Mouse (Mus musculus) cerebellum, adult (tissue): ENCODE results near the gene Pfdn6.
"Not testable (repeated sequence)": the region's sequence is repeated elsewhere in the genome, so short reads cannot be mapped to it uniquely, and the experiment has no call there.

Source experiments
- ATAC-seq: cut with Nextera tagmentation; 2 replicates; pipeline ENCODE4 v1.9.2; 2017; ENCODE audit warnings: mild to moderate bottlenecking, moderate library complexity, mixed read lengths; ENCODE audit not compliant: insufficient number of reproducible peaks, low FRiP score, low TSS enrichment

The Pfdn6 gene

DNA sequence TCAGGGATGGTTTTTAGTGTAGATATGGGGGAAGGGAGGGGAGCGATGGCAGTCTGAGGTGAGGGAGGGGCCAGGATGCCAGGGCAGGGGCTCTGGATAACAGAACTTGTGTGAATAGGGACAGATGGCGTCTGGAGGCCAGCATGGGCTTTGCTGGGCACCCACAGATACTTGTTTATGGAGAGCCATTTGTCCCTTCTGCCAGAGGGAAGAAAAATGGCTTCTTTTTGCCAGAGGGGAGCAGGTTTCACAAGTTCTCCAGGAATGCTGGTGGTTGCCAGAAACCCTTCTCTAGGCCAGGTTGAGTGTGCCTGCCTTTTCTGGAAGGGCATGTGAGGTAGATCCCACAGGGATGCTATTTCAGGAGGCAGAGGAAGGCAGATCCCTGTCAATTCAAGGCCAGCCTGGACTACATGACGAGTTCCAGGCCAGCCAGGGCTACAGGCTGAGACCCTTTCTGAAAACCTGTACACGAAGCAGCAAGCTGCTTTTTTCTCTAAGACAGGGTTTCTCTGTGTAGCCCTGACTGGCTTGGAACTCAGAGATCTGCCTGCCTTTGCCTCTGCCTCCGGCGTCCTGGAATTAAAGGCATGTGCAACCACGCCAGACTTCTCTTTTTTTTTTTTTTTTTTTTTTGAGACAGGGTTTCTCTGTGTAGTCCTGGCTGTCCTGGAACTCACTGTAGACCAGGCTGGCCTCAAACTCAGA is 39.7 kb downstream of the Pfdn6 start:
- ATAC-seq: no peak

DNA sequence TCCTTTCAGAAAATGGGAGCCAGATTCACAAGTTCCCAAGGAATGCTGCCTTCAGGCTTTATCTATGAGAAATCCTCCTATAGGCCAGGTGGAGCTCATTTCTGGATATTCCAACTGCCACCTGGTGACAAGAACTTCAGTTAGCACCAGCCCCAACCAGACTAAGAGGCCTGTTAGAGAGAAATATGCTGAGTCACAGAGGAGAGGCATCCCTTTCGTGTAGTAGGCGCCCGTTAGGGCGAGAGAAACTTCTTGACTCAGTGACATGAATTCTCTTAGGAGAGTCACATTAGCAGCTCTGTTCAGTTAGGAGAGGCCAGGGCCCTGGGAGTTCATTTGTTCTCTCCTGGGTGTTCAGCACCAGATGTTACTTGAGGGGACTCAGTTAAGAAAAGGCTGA is 40.5 kb downstream of the Pfdn6 start:
- ATAC-seq: no peak

DNA sequence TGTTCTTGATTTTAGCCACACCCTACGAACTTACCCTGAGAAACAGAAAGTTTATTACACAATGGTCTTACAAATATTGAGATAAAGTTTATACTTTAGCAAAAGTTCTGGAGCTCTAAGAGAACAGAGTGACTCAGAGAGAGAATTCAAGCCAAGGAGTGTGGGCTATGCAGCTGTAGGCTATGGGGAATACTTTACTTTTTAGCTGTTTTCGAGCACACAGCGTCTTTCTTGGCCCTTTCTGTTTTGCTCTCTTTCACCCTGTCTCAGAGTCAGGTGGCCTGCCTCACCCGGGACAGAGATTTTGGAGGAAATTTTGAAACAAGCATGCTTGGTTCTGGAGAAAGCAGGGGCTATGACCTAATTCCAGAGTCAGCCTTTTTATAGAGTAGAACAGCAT is 42.0 kb downstream of the Pfdn6 start:
- ATAC-seq: not testable (repeated sequence)

DNA sequence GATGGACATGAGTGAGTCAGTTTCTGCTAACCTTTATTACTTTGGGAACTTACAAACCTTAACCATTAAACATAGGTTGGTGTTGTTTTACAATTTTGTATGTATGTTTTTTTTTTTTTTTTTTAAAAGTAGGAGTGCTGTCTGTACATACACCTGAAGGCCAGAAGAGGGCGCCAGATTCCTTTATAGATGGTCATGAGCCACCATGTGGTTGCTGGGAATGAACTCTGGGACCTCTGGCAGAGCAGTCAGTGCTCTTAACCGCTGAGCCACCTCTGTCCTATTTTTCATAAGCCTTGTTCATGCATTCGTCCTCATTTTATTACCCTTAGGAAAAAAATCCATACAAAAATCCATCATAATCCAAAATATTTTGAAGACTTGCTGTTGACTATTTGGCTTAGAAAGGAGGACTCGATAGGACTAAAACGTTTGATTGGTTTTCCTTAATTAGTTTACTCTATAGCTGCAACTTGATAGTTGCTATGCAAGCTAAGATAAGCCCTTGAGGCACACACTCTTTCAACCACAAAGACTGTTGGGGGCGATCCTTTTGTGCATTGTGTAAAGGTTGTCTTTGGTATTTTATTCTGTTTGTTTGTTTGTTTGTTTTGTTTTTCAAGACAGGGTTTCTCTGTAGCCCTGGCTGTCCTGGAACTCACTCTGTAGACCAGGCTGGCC is 42.9 kb downstream of the Pfdn6 start:
- ATAC-seq: no peak

DNA sequence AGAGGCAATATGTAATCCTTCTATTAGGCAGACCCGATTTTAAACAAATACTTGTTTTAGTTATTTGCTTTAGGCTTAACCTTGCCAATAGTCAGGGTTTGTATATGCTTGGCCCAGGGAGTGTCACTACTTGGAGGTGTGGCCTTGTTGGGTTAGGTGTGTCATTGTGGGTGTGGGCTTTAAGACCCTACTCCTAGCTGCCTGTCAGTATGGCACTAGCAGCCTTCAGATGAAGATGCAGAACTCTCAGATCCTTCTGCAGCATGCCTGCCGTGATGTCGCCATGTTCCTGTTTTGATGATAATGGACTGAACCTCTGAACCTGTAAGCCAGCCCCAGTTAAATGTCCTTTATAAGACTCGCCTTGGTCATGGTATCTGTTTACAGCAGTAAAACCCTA is 47.1 kb downstream of the Pfdn6 start:
- not testable (repeated sequence) for ATAC-seq

DNA sequence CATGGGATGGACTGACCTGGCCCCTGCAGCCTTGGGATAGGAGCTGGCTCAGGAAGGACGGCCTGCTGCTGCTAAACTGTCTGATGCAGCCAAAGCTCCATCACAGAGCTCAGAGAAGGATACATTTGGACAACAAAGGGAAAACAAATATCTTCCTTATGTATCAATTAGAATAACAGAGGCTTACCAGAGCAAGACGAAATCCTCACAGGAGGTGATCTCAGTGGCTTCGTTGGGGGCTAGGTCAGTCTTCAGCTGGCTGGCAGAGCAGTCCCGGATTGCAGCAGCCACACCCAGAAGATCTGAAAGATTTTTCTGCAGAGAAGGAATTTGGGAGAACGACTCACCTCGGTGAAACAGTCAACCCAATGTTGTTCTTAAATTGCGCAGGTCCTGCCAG is 47.7 kb downstream of the Pfdn6 start:
- no peak for ATAC-seq

DNA sequence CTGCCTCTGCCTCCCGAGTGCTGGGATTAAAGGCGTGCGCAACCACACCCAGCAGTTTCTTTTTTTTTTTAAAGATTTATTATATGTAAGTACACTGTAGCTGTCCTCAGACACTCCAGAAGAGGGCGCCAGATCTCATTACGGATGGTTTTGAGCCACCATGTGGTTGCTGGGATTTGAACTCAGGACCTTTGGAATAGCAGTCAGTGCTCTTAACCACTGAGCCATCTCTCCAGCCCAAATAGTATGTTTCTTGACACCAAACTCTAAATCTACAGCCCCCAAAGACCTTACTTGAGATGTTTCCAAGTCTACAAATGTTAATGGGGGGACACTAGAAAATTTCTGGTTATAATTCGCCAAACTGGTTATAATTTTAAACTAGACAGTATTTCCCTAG is 48.3 kb downstream of the Pfdn6 start:
- ATAC-seq: not testable (repeated sequence)

DNA sequence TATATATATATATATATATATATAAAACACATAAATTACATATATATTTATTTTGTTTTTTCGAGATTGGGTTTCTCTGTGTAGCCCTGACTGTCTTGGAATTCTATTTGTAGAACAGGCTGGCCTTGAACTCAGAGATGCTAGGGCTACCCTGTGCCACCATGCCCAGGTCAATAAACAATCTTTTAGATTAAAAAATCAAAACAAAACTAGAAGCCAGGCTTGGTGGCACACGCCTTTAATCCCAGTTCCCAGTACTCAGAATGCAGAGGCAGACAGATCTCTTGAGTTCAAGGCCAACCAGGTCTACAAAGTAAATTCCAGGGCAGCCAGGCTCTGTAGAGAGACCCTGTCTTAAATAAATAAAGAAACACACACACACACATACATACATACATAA is 48.8 kb downstream of the Pfdn6 start:
- ATAC-seq: no peak

DNA sequence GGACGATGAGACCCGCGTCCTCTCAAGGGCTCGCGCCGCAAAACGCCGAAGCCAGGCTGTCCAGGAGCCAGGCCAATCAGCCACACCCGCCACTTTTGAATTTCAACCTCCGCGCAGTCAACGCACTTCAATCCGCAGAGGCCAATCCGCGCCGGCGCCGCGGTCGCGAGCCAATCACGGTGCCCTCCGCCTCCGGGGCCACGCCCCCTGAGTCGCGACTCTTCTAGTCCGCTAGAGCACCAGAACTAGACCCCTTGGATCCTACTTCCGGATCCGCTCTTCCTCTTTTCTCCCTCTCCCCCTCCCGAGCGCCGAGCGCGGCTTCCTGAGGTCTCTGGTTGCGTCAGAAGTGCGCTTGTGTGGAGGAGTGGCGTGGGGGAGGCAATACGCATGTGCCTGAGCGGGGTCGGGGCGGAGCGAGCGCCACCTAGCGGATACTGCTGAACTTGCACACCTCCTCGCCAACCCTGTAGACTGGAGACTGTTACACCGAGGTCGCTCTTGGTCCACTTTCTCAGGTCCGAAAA is 49.5 kb downstream of the Pfdn6 start, which contains the start of gene Kifc1:
Gene Kifc1 (minus strand): TSS at position 129 of the 527 bp plus-strand sequence.
- ATAC-seq: peak; percentile 99

DNA sequence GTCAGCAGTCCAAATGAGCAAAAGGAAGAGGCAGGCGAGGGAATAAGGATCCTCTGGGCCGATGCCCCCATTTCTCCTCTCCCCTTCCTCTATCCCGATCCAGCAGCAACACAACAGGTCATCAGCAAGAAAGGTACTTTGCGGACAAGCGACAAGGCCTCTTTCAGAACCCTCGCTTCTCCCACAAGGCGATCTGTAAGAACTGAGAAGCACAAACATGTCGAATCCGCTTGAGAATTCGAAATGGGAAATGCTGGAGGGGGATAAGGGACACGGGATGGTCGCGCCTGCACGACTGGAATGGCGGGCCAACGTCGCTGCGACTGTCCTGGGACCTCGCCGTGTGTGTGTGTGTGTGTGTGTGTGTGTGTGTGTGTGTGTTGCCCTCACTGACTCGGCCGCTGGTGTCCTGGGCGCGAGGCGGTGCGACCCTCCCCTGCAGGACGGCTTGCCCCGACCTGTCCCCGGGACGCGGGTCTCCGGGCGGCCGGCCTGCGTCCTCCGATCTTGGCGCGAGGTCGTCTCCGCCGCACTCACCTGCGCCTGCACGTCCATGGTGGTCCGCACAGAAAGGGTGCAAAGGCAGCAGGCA is 50.1 kb downstream of the Pfdn6 start:
- not testable (repeated sequence) for ATAC-seq
